Mouse (Mus musculus): ENCODE results near the gene Ganc.

The Ganc gene

GRCm38 (mm10) chr2:120501931-120502604, 98.4 kb downstream of the Ganc start:
- no peak for DNase-seq (ENCODE audit: low spot score in 2 of 2)

GRCm38 (mm10) chr2:120502605-120502990, 98.9 kb downstream of the Ganc start:
- no peak for DNase-seq (ENCODE audit: low spot score in 2 of 2)

- no peak for DNase-seq (ENCODE audit: low spot score in 2 of 2)
These were observed 99.4 kb downstream of the Ganc start for GRCm38 (mm10) chr2:120503094-120503493.

- no peak for DNase-seq (ENCODE audit: low spot score in 2 of 2)
These were observed 100.3 kb downstream of the Ganc start for GRCm38 (mm10) chr2:120503992-120504391.
